Mouse (Mus musculus): ENCODE results near the gene Glod4. TPM values are rescaled to one million over a fixed set of nuclear protein-coding genes. Genes with fewer than 3 reads are reported as not detected.

Glod4 gene
- polyA plus RNA-seq, 1 experiment from 2014 or later = 111 TPM

DNA sequence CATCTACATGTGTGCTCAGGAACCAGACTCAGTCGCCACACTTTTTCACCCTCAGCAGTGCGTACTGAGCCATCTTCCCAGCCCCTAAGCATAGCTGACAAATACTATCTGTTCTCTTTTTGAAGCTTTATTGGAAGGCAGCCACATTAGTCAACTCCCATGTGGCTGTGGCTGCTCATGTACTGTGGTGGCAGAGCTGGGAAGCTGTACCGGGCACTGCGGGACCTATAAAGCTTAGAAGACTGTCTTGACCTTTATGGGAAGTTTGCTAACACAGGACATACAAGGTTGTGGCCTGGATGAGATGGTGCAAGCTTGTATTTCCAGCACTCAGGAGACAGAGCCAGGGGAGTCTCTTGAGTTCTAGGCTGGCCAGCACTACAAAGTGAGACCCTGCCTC is 76.9 kb downstream of the Glod4 start:
- no peak for ATAC-seq (ENCODE audit: insufficient number of reproducible peaks, low FRiP score)
- Histone ChIP-seq H3K4me2 (no peak overlapping the region), H3K9ac (no peak overlapping the region), H3K27ac (ENCODE audit: poor library complexity, severe bottlenecking) (no peak overlapping the region), H3K9me3 (replicated peaks) (no peaks in the 10 kb centered on the region), H3K36me3 (peaks cover 26% of the 10 kb centered on the region), H3K4me1 (replicated peaks) (no peaks in the 10 kb centered on the region), H3K4me3 (no peak overlapping the region), H3K27me3 (replicated peaks) (no peaks in the 10 kb centered on the region)
- 94% methylated on average over 4 of the region's 4 CpGs for WGBS

DNA sequence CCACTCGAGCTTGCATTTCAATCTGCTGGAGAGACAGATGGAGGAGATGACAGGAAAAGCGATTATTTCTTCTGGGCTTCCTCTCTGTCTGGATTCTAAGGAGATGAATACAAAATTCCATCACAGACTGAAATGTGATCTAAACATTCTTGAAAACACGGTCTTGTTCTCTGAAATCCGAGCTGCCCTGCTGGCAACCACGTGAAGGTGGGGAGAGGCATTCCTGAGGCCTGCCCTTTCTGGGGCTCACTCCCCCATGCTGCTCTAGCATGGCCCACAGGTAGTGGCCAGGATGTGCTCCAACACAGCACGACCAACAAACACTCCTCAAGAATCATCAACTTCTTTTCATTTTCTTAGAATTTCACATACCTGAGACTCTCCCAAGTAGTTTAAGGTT is 83.3 kb downstream of the Glod4 start:
- no peak overlapping the region for H3K4me2 ChIP-seq
- no peak overlapping the region for H3K27ac ChIP-seq (ENCODE audit: poor library complexity, severe bottlenecking)
- H3K27me3 ChIP-seq (replicated peaks) = no peaks in the 10 kb centered on the region
- H3K4me1 ChIP-seq (replicated peaks) = peaks cover 4% of the 10 kb centered on the region; the same call in 1 of the 2 replicates
- no peak overlapping the region for H3K9ac ChIP-seq
- ATAC-seq (ENCODE audit: insufficient number of reproducible peaks, low FRiP score) = no peak
- H3K4me3 ChIP-seq = no peak overlapping the region
- peaks cover 54% of the 10 kb centered on the region for H3K36me3 ChIP-seq
- no peaks in the 10 kb centered on the region for H3K9me3 ChIP-seq (replicated peaks)
- 38% methylated on average over 6 of the region's 6 CpGs for WGBS

DNA sequence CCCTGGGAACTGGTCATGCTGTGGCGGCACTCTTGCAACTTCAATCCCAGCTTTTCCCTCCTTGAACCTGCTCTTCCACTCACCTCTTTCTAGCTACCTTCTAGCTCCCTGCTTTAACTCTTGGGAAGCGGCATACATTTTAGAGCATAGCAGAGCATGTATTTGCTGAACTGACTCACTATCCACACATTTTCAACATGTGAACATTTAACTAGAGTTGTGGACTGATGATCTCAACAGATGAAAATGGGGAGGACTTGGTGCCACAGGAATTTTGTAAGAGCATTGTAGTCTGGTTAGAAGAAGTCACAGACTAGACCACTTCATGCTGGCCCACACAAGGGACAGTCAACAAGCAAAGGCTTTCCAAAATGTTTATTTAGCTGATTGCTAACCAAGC is 85.2 kb downstream of the Glod4 start:
- H3K36me3 ChIP-seq = peaks cover 57% of the 10 kb centered on the region
- WGBS = 80% methylated on average over 2 of the region's 2 CpGs
- ATAC-seq (ENCODE audit: insufficient number of reproducible peaks, low FRiP score) = no peak
- no peak overlapping the region for H3K9ac ChIP-seq
- H3K4me2 ChIP-seq = no peak overlapping the region
- no peak overlapping the region for H3K4me3 ChIP-seq
- H3K4me1 ChIP-seq (replicated peaks) = peaks cover 4% of the 10 kb centered on the region; the same call in 1 of the 2 replicates
- no peak overlapping the region for H3K27ac ChIP-seq (ENCODE audit: poor library complexity, severe bottlenecking)
- no peaks in the 10 kb centered on the region for H3K9me3 ChIP-seq (replicated peaks)
- no peaks in the 10 kb centered on the region for H3K27me3 ChIP-seq (replicated peaks)

DNA sequence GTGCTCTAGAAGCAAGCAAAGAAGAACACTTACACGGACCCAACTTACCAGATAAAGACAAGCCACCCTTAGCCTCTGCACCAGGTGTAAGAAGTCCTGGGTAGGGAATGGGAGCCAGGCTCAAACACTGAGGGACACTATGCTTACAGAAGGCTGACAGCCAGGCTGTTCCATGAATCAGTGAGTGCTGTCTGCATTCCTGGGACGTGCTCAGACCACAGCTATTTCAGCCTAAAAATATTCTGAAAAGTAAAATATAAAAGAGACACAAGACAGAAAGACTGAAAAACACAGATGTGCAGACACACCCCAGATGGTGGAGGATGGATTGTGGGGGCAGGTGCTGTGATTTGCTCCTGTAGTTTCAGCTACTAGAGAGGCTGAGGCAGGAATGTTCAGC is 88.7 kb downstream of the Glod4 start:
- Histone ChIP-seq H3K4me3 (no peak overlapping the region), H3K4me1 (replicated peaks) (peaks cover under 1% of the 10 kb centered on the region; the same call in 1 of the 2 replicates), H3K4me2 (no peak overlapping the region), H3K27ac (ENCODE audit: poor library complexity, severe bottlenecking) (no peak overlapping the region), H3K9me3 (replicated peaks) (no peaks in the 10 kb centered on the region), H3K27me3 (replicated peaks) (no peaks in the 10 kb centered on the region), H3K9ac (no peak overlapping the region), H3K36me3 (peaks cover 36% of the 10 kb centered on the region)
- 85% methylated on average over 2 of the region's 2 CpGs for WGBS
- ATAC-seq (ENCODE audit: insufficient number of reproducible peaks, low FRiP score) = no peak

DNA sequence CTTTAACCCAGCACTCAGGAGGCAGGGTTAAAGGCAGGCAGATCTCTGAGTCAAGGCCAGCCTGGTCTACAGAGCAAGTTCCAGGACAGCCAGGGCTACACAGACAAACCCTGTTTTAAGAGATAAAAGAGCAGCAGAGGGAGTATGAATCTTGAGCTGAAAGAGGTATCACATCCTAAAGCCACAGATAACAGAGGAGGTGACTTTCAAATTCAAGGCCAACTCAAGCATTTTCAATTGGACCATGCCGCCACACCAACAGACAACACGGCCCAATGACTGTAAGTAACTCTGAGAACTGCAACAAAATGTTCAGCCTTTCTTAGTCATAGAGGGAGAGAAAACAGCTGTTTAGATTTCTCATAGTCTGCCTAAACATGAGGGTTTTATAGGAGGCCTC is 89.3 kb downstream of the Glod4 start:
- no peaks in the 10 kb centered on the region for H3K27me3 ChIP-seq (replicated peaks)
- no peaks in the 10 kb centered on the region for H3K9me3 ChIP-seq (replicated peaks)
- no peak for ATAC-seq (ENCODE audit: insufficient number of reproducible peaks, low FRiP score)
- no peak overlapping the region for H3K27ac ChIP-seq (ENCODE audit: poor library complexity, severe bottlenecking)
- peaks cover 32% of the 10 kb centered on the region for H3K36me3 ChIP-seq
- 90% methylated on average over 2 of the region's 2 CpGs for WGBS
- H3K4me2 ChIP-seq = no peak overlapping the region
- H3K9ac ChIP-seq = no peak overlapping the region
- H3K4me1 ChIP-seq (replicated peaks) = 0 out of 2 replicates have a peak, but pooled peaks cover 3% of the 10 kb centered on the region
- no peak overlapping the region for H3K4me3 ChIP-seq

DNA sequence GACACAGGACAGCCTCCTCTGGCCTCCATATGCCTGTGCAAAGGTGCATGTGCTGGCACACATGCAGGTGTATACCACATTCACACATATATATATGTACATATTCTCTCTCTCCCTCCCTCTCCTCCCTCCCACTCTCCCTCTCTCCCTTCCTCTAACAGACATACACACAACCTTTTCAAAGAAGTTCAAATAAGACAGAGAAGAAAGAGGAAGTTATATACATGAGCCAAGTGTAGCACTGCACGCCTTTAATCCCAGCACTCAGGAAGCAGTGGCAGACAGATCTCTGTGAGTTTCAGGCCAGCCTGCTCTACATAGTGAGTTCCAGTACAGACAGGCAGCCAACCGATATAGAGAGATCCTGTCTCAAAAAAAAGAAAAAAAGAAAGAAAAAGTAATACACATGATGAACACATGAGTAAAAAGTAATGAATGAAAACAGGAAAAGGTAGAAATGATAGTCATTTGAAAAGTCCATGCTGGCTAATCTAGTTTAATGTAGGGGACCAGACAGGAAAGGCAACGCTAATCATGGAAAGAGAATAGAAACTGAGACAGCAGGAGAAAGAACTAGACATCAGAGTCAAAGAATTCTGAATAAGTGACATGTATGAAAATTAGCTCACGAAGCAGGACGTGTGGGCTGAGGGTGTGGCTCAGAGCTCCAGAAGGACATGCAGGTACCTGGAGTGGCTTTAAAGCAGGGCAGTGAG is 90.1 kb downstream of the Glod4 start:
- no peak overlapping the region for H3K4me3 ChIP-seq
- no peaks in the 10 kb centered on the region for H3K9me3 ChIP-seq (replicated peaks)
- no peaks in the 10 kb centered on the region for H3K27me3 ChIP-seq (replicated peaks)
- H3K27ac ChIP-seq (ENCODE audit: poor library complexity, severe bottlenecking) = no peak overlapping the region
- peaks cover 11% of the 10 kb centered on the region for H3K4me1 ChIP-seq (replicated peaks)
- peaks cover 26% of the 10 kb centered on the region for H3K36me3 ChIP-seq
- 88% methylated on average over 5 of the region's 5 CpGs for WGBS
- ATAC-seq (ENCODE audit: insufficient number of reproducible peaks, low FRiP score) = no peak
- no peak overlapping the region for H3K4me2 ChIP-seq
- no peak overlapping the region for H3K9ac ChIP-seq

DNA sequence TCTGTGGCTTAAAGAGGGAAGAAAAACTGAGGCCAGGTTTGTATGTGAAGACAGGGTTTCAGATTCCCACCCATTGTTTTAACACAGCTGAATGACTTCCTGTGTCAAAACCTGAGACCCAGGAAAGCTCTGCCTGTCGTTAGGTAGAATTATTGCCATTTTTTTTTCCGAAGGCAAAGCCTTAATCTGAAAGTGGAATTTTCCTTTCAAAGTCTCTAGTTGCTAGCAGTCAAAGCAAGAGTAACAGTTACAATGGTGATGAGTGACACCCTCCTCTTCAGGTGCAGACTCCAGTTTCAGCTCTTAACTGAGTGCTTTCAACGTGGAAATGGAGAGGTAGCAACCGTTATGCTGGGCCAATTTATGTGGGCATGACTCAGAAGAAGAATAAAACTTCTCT is 92.5 kb downstream of the Glod4 start:
- WGBS = 47% methylated on average over 4 of the region's 4 CpGs
- H3K4me3 ChIP-seq = no peak overlapping the region
- H3K36me3 ChIP-seq = peaks cover 19% of the 10 kb centered on the region
- no peak for ATAC-seq (ENCODE audit: insufficient number of reproducible peaks, low FRiP score)
- H3K9me3 ChIP-seq (replicated peaks) = no peaks in the 10 kb centered on the region
- H3K27ac ChIP-seq (ENCODE audit: poor library complexity, severe bottlenecking) = no peak overlapping the region
- no peak overlapping the region for H3K9ac ChIP-seq
- peaks cover 30% of the 10 kb centered on the region for H3K4me1 ChIP-seq (replicated peaks)
- no peak overlapping the region for H3K4me2 ChIP-seq
- H3K27me3 ChIP-seq (replicated peaks) = no peaks in the 10 kb centered on the region

DNA sequence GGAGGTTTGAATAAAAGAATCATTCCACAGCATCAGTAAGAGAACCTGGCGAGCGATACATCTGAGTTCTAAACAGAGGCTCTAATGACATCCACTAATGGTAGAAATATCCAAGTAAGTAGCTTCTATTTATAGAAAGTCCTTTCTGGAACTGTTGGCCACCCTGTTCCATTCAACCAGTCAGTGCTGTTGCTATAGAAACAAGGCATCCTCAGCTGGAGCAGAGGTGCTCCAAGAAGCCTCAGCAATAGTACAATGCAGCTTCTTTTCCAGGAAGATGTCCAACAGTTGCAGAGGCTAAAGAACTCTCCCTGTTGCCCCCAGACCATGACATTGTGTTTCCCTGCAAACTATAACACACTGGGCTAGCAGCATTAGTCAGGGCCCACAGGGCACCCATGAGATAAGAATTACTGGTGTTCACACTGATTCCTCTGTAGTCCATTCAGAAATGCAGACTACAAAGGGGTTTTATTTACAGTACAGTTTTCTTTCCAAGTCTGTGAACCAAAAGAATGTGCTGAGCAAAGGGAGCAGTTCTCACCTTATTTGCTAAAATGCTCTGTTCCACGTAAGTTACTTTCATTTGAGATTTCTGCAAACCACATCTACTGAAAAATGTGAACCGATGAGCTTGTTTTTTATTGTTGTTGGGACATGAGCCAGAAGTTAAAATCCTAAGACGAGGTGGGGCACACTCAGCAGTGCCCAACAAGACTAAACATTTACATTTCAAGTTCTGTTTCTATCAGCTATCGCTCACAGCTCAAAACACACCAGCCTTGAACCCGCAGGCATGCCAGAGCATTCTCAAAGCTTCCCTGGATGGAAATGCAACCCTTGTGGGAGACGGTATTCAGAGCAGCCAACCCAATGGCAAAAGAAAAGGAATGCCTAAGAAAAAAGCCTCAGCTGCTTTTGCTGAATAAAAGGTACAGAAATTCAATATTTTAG is 95.2 kb downstream of the Glod4 start:
- Histone ChIP-seq H3K27me3 (replicated peaks) (no peaks in the 10 kb centered on the region), H3K27ac (ENCODE audit: poor library complexity, severe bottlenecking) (peak overlapping the region; percentile 13), H3K4me2 (no peak overlapping the region), H3K4me1 (replicated peaks) (peaks cover 33% of the 10 kb centered on the region), H3K36me3 (peaks cover 5% of the 10 kb centered on the region), H3K4me3 (no peak overlapping the region), H3K9ac (no peak overlapping the region), H3K9me3 (replicated peaks) (no peaks in the 10 kb centered on the region)
- 58% methylated on average over 8 of the region's 8 CpGs for WGBS
- no peak for ATAC-seq (ENCODE audit: insufficient number of reproducible peaks, low FRiP score)

DNA sequence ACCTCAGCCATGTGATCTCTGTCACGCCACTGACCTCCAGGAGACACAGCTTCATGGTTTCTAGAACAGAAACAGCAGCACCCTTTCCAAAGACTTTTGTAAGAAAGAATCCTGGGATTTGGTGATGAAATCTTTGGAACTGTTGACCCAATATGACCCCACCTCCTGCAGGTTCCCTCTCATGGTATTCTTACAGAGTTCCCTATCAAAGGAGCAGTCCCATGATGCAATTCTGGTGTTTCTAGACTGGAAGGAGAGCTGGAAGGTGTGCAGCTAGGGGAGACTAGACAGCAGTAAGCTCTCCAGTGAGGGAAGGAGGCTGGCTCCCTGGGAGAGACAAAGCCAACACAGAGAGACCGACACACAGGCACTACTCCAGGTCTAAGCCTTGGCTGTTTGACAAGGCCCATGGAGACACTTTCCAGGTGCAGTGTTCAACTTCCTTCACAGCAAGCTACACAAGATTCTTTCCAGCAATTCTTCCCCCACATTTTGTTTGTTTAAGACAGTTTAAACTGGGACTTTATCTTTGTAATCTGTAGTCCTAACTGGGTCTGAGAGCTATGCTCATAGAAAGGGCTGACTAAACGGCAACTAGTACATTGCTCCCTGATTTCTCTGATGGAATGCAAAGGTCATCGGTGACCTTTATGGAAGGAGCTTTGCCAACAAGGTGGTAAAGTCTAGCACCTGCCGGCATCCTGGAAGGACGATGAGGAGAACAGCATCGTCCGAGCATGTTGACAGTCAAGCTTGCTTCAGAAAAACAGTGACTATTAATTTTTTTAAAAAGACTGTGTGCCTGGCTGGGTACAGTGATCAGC is 97.1 kb downstream of the Glod4 start:
- H3K9me3 ChIP-seq (replicated peaks) = no peaks in the 10 kb centered on the region
- H3K36me3 ChIP-seq = peaks cover 3% of the 10 kb centered on the region; the same call in 1 of the 2 replicates
- 77% methylated on average over 8 of the region's 8 CpGs for WGBS
- no peak overlapping the region for H3K4me3 ChIP-seq
- no peak for ATAC-seq (ENCODE audit: insufficient number of reproducible peaks, low FRiP score)
- no peaks in the 10 kb centered on the region for H3K27me3 ChIP-seq (replicated peaks)
- H3K27ac ChIP-seq (ENCODE audit: poor library complexity, severe bottlenecking) = no peak overlapping the region
- peaks cover 33% of the 10 kb centered on the region for H3K4me1 ChIP-seq (replicated peaks)
- H3K4me2 ChIP-seq = no peak overlapping the region
- H3K9ac ChIP-seq = no peak overlapping the region; the same call in 1 of the 2 replicates

DNA sequence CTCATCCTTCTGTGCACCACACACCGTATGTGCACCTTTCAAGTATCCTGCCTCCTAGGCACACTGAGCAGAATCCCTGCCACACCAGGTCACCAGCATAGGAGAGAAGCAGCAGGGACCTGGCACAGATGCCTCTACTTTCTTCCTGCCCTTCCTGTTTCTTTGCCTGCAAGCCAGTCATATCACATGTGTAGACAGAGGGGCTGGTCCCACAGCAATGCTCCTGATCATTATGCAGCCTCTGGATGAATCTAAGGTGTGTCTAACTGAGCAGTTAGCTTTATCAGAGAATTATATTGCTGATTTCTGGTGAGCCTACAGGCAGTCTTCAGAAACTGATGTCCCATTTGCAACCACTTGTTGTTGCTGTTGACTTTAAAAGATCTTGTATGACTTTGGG is 98.4 kb downstream of the Glod4 start:
- H3K9ac ChIP-seq = no peak overlapping the region
- H3K27ac ChIP-seq (ENCODE audit: poor library complexity, severe bottlenecking) = no peak overlapping the region
- H3K4me3 ChIP-seq = no peak overlapping the region
- no peaks in the 10 kb centered on the region for H3K27me3 ChIP-seq (replicated peaks)
- H3K36me3 ChIP-seq = peaks cover 3% of the 10 kb centered on the region; the same call in 1 of the 2 replicates
- H3K9me3 ChIP-seq (replicated peaks) = no peaks in the 10 kb centered on the region
- no peak overlapping the region for H3K4me2 ChIP-seq
- peaks cover 33% of the 10 kb centered on the region for H3K4me1 ChIP-seq (replicated peaks)
- ATAC-seq (ENCODE audit: insufficient number of reproducible peaks, low FRiP score) = no peak
- 96% methylated on average over 1 of the region's 1 CpGs for WGBS

DNA sequence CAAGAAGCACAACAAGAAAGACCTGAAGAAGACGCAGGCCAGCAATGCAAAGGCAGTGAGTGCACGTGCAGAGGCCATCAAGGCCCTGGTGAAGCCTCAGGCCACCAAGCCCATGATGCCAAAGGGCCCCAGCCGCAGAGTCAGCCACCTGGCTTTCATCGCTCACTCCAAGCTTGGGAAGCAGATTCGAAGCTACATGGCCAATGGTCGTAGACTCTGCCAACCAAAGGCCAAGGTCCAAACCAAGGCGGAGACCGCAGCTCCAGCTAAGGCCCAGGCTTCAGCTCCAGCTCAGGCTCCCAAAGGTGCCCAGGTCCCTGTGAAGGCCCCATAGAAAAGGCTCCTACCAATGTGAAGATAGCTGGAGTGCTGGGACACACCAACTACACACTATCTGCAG is 99.1 kb downstream of the Glod4 start:
- Histone ChIP-seq H3K4me2 (no peak overlapping the region), H3K9me3 (replicated peaks) (no peaks in the 10 kb centered on the region), H3K27ac (ENCODE audit: poor library complexity, severe bottlenecking) (no peak overlapping the region), H3K9ac (no peak overlapping the region), H3K36me3 (peaks cover 3% of the 10 kb centered on the region; the same call in 1 of the 2 replicates), H3K4me1 (replicated peaks) (peaks cover 32% of the 10 kb centered on the region), H3K27me3 (replicated peaks) (no peaks in the 10 kb centered on the region), H3K4me3 (no peak overlapping the region)
- WGBS = 90% methylated on average over 8 of the region's 8 CpGs
- no peak for ATAC-seq (ENCODE audit: insufficient number of reproducible peaks, low FRiP score)
